Mouse (Mus musculus): Measurements from ENCODE around the gene Iglon5. TPM values are rescaled to one million over a fixed set of nuclear protein-coding genes. Genes with fewer than 3 reads are reported as not detected.

Iglon5 gene
- polyA plus RNA-seq, 1 experiment from 2014 or later, result not detected

DNA sequence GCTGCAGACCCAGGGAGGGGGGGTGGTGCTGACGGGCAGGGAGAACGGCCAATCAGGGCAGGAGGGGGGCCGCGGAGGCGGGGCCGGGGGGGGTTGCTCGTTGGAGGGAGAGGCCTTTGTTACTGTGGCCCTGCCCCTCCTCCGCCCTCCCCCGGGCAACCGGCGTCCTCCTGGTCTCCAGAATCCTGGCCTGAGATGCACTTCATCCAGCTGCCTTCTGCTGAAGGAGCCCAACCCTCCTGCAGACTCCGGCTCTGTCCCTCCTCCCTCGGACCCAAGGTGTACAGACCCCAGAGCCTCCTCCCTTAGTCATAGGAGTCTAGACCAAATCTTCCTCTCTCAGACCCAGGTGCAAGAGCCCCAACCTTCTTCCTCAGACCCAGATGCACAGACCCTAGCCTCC lies 308 bp upstream of the Iglon5 start:
- H3K4me2 ChIP-seq (ENCODE audit: low read depth, low read length), result 0 out of 2 replicates have a peak overlapping the region, but pooled peaks have one; percentile 35
- no peaks in the 10 kb centered on the region for H3K4me1 ChIP-seq (ENCODE audit: insufficient read depth)
- H3K9me3 ChIP-seq (ENCODE audit: low read length), result no peaks in the 10 kb centered on the region
- WGBS (ENCODE audit: insufficient replicate concordance), result 8% methylated on average over 10 of the region's 13 CpGs
- no peak overlapping the region for H3K27ac ChIP-seq (ENCODE audit: low read depth)
- ATAC-seq, result no peak
- 0 out of 2 replicates have a peak overlapping the region, but pooled peaks have one; percentile 2 for H3K4me3 ChIP-seq (ENCODE audit: low read depth, low read length)
- no peaks in the 10 kb centered on the region for H3K36me3 ChIP-seq (replicated peaks; ENCODE audit: insufficient read depth, low read length)
- no peak for DNase-seq
- no peak for TF ChIP-seq CTCF (IDR thresholded peaks at IDR 0.05; ENCODE audit: low read depth)
- no peak for TF ChIP-seq EP300 (IDR thresholded peaks at IDR 0.05; ENCODE audit: low read depth)
- H3K27me3 ChIP-seq (ENCODE audit: insufficient read depth, low read length), result peaks cover 23% of the 10 kb centered on the region
- H3K9ac ChIP-seq (replicated peaks), result no peak overlapping the region

GRCm38 (mm10) chr7:43488646-43489045 lies 1.2 kb downstream of the Iglon5 start:
- Histone ChIP-seq H3K4me2 (ENCODE audit: low read depth, low read length) (no peak overlapping the region), H3K27me3 (ENCODE audit: insufficient read depth, low read length) (peaks cover 23% of the 10 kb centered on the region), H3K36me3 (replicated peaks; ENCODE audit: insufficient read depth, low read length) (no peaks in the 10 kb centered on the region), H3K9ac (replicated peaks) (no peak overlapping the region), H3K4me3 (ENCODE audit: low read depth, low read length) (no peak overlapping the region), H3K27ac (ENCODE audit: low read depth) (no peak overlapping the region), H3K9me3 (ENCODE audit: low read length) (no peaks in the 10 kb centered on the region), H3K4me1 (ENCODE audit: insufficient read depth) (no peaks in the 10 kb centered on the region)
- 30% methylated on average over 5 of the region's 5 CpGs for WGBS (ENCODE audit: insufficient replicate concordance)
- no peak for DNase-seq
- ATAC-seq, result no peak
- TF ChIP-seq EP300 (IDR thresholded peaks at IDR 0.05; ENCODE audit: low read depth) (no peak), CTCF (IDR thresholded peaks at IDR 0.05; ENCODE audit: low read depth) (no peak)

- no peak overlapping the region for H3K27ac ChIP-seq (ENCODE audit: low read depth)
- no peak overlapping the region for H3K4me3 ChIP-seq (ENCODE audit: low read depth, low read length)
- TF ChIP-seq CTCF (IDR thresholded peaks at IDR 0.05; ENCODE audit: low read depth) (no peak), EP300 (IDR thresholded peaks at IDR 0.05; ENCODE audit: low read depth) (no peak)
- WGBS (ENCODE audit: insufficient replicate concordance), result 7% methylated on average over 10 of the region's 10 CpGs
- H3K27me3 ChIP-seq (ENCODE audit: insufficient read depth, low read length), result peaks cover 1% of the 10 kb centered on the region; the same call in 1 of the 2 replicates
- H3K36me3 ChIP-seq (replicated peaks; ENCODE audit: insufficient read depth, low read length), result no peaks in the 10 kb centered on the region
- H3K4me1 ChIP-seq (ENCODE audit: insufficient read depth), result no peaks in the 10 kb centered on the region
- no peak overlapping the region for H3K9ac ChIP-seq (replicated peaks)
- ATAC-seq (no peak), DNase-seq (no peak)
- no peaks in the 10 kb centered on the region for H3K9me3 ChIP-seq (ENCODE audit: low read length)
- H3K4me2 ChIP-seq (ENCODE audit: low read depth, low read length), result no peak overlapping the region
These were observed 6.6 kb downstream of the Iglon5 start for GRCm38 (mm10) chr7:43483236-43483635.

GRCm38 (mm10) chr7:43482090-43482716 lies 7.7 kb downstream of the Iglon5 start:
- WGBS (ENCODE audit: insufficient replicate concordance), result 67% methylated on average over 8 of the region's 8 CpGs
- Histone ChIP-seq H3K27ac (ENCODE audit: low read depth) (no peak overlapping the region), H3K4me1 (ENCODE audit: insufficient read depth) (no peaks in the 10 kb centered on the region), H3K36me3 (replicated peaks; ENCODE audit: insufficient read depth, low read length) (no peaks in the 10 kb centered on the region), H3K9ac (replicated peaks) (no peak overlapping the region), H3K4me2 (ENCODE audit: low read depth, low read length) (no peak overlapping the region), H3K27me3 (ENCODE audit: insufficient read depth, low read length) (peaks cover 8% of the 10 kb centered on the region; the same call in 1 of the 2 replicates), H3K9me3 (ENCODE audit: low read length) (no peaks in the 10 kb centered on the region), H3K4me3 (ENCODE audit: low read depth, low read length) (no peak overlapping the region)
- TF ChIP-seq CTCF (IDR thresholded peaks at IDR 0.05; ENCODE audit: low read depth), result no peak
- no peak for TF ChIP-seq EP300 (IDR thresholded peaks at IDR 0.05; ENCODE audit: low read depth)
- DNase-seq (no peak), ATAC-seq (no peak)

- ATAC-seq, result no peak
- Histone ChIP-seq H3K4me3 (ENCODE audit: low read depth, low read length) (no peak overlapping the region), H3K4me2 (ENCODE audit: low read depth, low read length) (no peak overlapping the region), H3K9ac (replicated peaks) (no peak overlapping the region), H3K27ac (ENCODE audit: low read depth) (no peak overlapping the region), H3K4me1 (ENCODE audit: insufficient read depth) (no peaks in the 10 kb centered on the region), H3K27me3 (ENCODE audit: insufficient read depth, low read length) (peaks cover 18% of the 10 kb centered on the region), H3K9me3 (ENCODE audit: low read length) (no peaks in the 10 kb centered on the region), H3K36me3 (replicated peaks; ENCODE audit: insufficient read depth, low read length) (no peaks in the 10 kb centered on the region)
- 50% methylated on average over 3 of the region's 3 CpGs for WGBS (ENCODE audit: insufficient replicate concordance)
- TF ChIP-seq CTCF (IDR thresholded peaks at IDR 0.05; ENCODE audit: low read depth) (no peak), EP300 (IDR thresholded peaks at IDR 0.05; ENCODE audit: low read depth) (no peak)
- no peak for DNase-seq
These were observed 8.7 kb downstream of the Iglon5 start for GRCm38 (mm10) chr7:43481191-43481590.

GRCm38 (mm10) chr7:43476376-43476775 lies 13.5 kb downstream of the Iglon5 start:
- Histone ChIP-seq H3K9me3 (ENCODE audit: low read length) (no peaks in the 10 kb centered on the region), H3K4me3 (ENCODE audit: low read depth, low read length) (no peak overlapping the region), H3K9ac (replicated peaks) (no peak overlapping the region), H3K27ac (ENCODE audit: low read depth) (no peak overlapping the region), H3K36me3 (replicated peaks; ENCODE audit: insufficient read depth, low read length) (no peaks in the 10 kb centered on the region), H3K27me3 (ENCODE audit: insufficient read depth, low read length) (peaks cover 35% of the 10 kb centered on the region), H3K4me1 (ENCODE audit: insufficient read depth) (no peaks in the 10 kb centered on the region), H3K4me2 (ENCODE audit: low read depth, low read length) (no peak overlapping the region)
- ATAC-seq (no peak), DNase-seq (no peak)
- TF ChIP-seq EP300 (IDR thresholded peaks at IDR 0.05; ENCODE audit: low read depth), result no peak
- TF ChIP-seq CTCF (IDR thresholded peaks at IDR 0.05; ENCODE audit: low read depth), result no peak
- WGBS (ENCODE audit: insufficient replicate concordance), result 2% methylated on average over 13 of the region's 13 CpGs

Measured in liver, postnatal 0 days (tissue).